Mouse (Mus musculus) left cerebral cortex, postnatal 36 days (tissue): Measurements from ENCODE around the gene Nemf. TPM values are rescaled to one million over a fixed set of nuclear protein-coding genes. Genes with fewer than 3 reads are reported as not detected.

ENCODE experiments used
- DNase-seq, 2 experiments: peaks; one replicate each; pipeline ENCODE4 v3.0.0; 2021 to 2022; ENCODE audit warnings: low spot score in 2 of 2, mixed read lengths in 1 of 2
- intact Hi-C: fragments of 180-260 bp; cut with DNase I; formaldehyde crosslinking; loops from one replicate; pipeline ENCODE4 v1.15.1; 2025
- microRNA-seq: library from miRNA; unstranded; fragments of <30 nt; microRNA quantifications from one replicate; pipeline ENCODE4 v1.2.0, GENCODE M21; 2022
- total RNA-seq, 2 experiments: library from RNA; stranded (reverse); gene quantifications; 2 replicates each; pipeline ENCODE4 v1.2.3; 2021

Gene Nemf
- total RNA-seq, 2 experiments from 2014 or later = 35.9 to 53.2 TPM

GRCm38 (mm10) chr12:69280915-69281314 is 76.0 kb downstream of the Nemf start:
- DNase-seq = no peak
- intact Hi-C loops = no loop called here

DNA sequence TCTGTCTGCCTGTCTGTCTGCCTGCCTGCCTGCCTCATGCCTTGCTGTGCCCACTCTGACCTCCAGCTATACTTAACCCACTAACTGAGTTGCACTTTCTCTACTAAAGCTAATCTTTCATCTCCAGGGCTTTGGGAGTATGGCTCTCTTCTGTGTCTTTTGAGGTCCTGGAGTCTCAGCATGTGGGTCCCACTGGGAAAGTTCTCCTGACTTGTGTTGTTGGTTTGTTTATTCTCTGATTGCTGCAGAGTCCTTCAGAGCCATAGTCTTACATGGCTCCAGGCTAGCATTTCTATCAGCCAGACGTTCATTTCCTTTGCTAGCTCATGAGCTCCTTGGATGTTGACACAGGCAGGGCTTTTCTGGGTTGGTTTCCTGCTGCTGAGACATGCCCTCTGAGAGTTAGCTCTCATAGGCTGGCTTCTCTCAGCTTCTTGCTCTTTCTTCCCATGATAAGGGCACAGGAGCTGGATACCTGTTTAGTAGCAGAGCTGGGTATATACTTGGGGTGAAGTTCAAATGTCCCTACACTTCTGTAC is 77.0 kb downstream of the Nemf start:
- no peak for DNase-seq
- intact Hi-C loops = no loop called here

DNA sequence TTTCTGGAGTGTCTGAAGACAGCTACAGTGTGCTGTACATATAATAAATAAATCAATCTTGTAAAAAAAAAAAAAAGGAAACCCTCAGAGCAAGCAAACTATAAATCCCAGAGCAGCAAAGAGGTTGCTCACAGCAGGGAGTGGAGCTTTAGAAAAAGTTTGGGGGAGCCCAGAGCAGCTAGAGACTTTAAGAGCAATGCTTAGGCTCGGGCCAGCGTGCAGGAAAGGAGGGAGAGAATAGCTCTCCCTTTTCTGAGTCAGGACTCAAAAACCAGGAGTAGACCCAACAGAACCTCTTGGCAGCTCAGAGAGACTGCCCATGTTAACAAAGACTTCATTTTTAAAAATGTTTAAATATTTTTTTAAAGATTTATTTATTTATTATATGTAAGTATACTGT is 88.0 kb downstream of the Nemf start:
- DNase-seq = no peak
- intact Hi-C loops = no loop called here

GRCm38 (mm10) chr12:69267956-69268632 is 88.9 kb downstream of the Nemf start:
- DNase-seq = no peak
- intact Hi-C loops = no loop called here

DNA sequence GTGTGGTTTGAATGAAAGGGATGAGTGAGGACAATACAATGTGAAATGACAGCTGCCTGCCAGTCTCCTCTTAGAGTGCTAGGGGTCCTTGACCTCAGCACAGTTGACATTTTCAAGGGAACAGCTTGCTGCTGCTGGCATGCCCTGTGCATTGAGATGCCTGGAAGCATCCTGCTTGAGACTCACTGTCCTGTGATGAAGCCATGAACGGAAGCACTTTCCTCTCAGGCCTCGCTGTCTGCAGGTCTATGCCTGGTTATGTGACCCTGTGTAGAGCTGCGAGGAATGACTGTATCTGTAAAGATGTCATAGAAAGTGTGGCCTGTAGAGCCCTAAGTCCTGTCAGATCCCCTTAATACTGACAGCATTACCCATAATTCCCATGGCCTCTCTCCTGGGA is 91.9 kb downstream of the Nemf start:
- DNase-seq = no peak
- intact Hi-C loops = no loop called here

- DNase-seq = no peak
- intact Hi-C loops = no loop called here
Observed at GRCm38 (mm10) chr12:69262251-69262650, 94.7 kb downstream of the Nemf start.

Small RNA genes within 50 kb of the gene (microRNA-seq; reads per million reads assigned to microRNA genes)
- gene Gm47299 (not detected), gene Gm47305 (not detected)

Other genes with a start within 250 kb of the Nemf start
- 1,000 to 10,000 TPM; 1,009 to 1,161 TPM for gene Rps29, start 198.0 kb downstream of the Nemf start, total RNA-seq
- gene Lrr1, start 188.4 kb downstream of the Nemf start, total RNA-seq = not detected
- 100 to 1,000 TPM; 165 to 192 TPM for gene Rpl36al, start 173.1 kb downstream of the Nemf start, total RNA-seq
- gene Mgat2, start 173.0 kb downstream of the Nemf start, total RNA-seq = 10 to 100 TPM; 27.3 to 30.7 TPM
- 1 to 10 TPM; 2.1 to 5.6 TPM for gene Gm49383, start 160.1 kb downstream of the Nemf start, total RNA-seq
- 1 to 10 TPM; 1.8 to 1.9 TPM for gene Dnaaf2, start 158.7 kb downstream of the Nemf start, total RNA-seq
- gene Gm49384, start 152.9 kb downstream of the Nemf start, total RNA-seq = 1 to 10 TPM; 2.2 to 2.8 TPM
- under 1 TPM in 1 of 2 experiments, not detected in 1; 0.79 TPM for gene Pole2, start 129.0 kb downstream of the Nemf start, total RNA-seq
- gene Klhdc1, start 116.0 kb downstream of the Nemf start, total RNA-seq = 10 to 100 TPM; 19.0 to 22.5 TPM
- 100 to 1,000 TPM; 128 to 146 TPM for gene Klhdc2, start 60.5 kb downstream of the Nemf start, total RNA-seq
- gene Arf6, start 15.0 kb upstream of the Nemf start, total RNA-seq = 10 to 100 TPM; 49.9 to 61.4 TPM
- gene Gm9887, start 15.3 kb upstream of the Nemf start, total RNA-seq = 1 to 10 TPM in 1 of 2 experiments, under 1 TPM in 1; 0.93 to 1.7 TPM
- 10 to 100 TPM; 20.3 to 24.8 TPM for gene Vcpkmt, start 225.9 kb upstream of the Nemf start, total RNA-seq